Mouse (Mus musculus): ENCODE measurements at regions not wholly inside any gene's neighbourhood (a gene's known extent, or its start where the extent isn't known, plus 50 kb on each side); places are given as distances from the start of the nearest gene placed in this dataset.

- DNase-seq (ENCODE audit: low read depth, low spot score), result no peak
Observed at GRCm38 (mm10) chr3:137561986-137562385, 59.4 kb upstream of the Ddit4l start.

- no peak for DNase-seq (ENCODE audit: low read depth, low spot score)
Observed at GRCm38 (mm10) chr3:137563541-137564080, 57.8 kb upstream of the Ddit4l start.

DNA sequence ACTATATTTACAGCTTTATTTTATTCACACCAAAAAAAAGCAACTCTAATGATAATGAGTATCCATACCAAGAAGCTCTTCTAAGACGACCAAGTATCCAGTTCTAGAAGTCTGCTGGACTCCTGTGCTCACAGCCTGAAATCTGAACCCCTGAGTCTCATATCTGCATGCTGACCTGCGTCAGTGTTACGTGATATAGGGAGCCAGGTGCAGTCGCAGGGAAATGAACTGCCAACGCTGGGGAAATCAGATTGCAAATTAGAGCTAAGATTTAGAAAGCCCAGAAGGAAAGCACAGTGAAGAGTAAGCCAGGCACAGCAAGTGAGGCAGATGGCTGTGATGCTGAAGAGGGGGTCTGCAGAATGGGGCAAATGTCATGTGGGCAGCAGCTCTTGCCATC, 57.1 kb upstream of the Ddit4l start:
- DNase-seq (ENCODE audit: low read depth, low spot score), result no peak

- DNase-seq (ENCODE audit: low read depth, low spot score), result no peak
Observed at GRCm38 (mm10) chr3:137568580-137569313, 52.7 kb upstream of the Ddit4l start.

Data from WW6 (cell line).